Mouse (Mus musculus): ENCODE data around the gene Psap.

- TF ChIP-seq POLR2A (IDR thresholded peaks at IDR 0.05; ENCODE audit: borderline replicate concordance, extremely low read depth, insufficient read depth, insufficient read length, poor library complexity, severe bottlenecking) (no peak), CTCF (IDR thresholded peaks at IDR 0.05; ENCODE audit: borderline replicate concordance, extremely low read depth, insufficient read depth, insufficient read length) (no peak)
These were observed 10.3 kb downstream of the Psap start for GRCm38 (mm10) chr10:60287726-60288125.
